Mouse (Mus musculus) embryo, embryonic 10 days (tissue): ENCODE results near the gene Msgn1.

ENCODE experiments used
- DNase-seq: peaks from one replicate; pipeline ENCODE4 v3.0.0-alpha.2; 2015; ENCODE audit warnings: low spot score

Gene Msgn1

DNA sequence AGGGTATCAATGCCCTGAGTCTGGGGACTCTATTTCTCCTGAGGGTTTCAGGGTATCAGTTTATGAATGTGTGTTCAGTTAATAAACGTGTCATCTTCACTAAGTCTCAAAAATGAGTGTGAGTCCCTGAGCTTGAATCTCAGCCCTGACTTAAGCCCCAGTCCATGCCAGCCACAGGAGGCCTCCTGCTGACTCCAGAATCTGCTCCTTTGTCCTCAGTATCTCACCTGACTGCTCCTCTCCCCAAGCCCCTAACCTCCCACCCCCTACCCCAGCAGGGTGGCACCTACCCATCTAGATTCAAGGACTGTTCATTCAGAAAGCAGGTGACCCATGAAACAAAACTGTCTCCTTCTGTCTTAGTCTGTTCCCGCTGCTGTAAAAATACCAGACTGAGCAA, 10.2 kb downstream of the Msgn1 start:
- no peak for DNase-seq

DNA sequence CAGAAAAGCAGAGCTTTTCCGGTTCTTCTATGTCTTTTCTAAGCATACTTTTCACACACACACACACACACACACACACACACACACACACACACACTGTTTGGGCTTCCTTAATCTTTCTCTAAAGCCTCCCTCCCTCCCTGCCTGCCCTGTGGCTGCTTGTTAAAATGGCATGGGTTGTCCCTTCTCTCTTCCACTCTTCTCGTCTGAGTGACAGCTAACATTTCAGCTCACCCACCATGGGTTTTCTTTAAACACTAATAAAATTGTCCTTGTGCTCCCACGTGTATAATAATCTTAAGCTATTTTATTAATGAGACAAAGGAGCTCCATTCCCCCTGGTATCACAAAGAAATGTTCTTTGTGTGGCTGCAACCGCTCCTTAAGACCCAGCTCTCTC, 10.7 kb downstream of the Msgn1 start:
- no peak for DNase-seq

- DNase-seq = no peak
Observed at GRCm38 (mm10) chr12:11196830-11197229, 11.9 kb downstream of the Msgn1 start.

DNA sequence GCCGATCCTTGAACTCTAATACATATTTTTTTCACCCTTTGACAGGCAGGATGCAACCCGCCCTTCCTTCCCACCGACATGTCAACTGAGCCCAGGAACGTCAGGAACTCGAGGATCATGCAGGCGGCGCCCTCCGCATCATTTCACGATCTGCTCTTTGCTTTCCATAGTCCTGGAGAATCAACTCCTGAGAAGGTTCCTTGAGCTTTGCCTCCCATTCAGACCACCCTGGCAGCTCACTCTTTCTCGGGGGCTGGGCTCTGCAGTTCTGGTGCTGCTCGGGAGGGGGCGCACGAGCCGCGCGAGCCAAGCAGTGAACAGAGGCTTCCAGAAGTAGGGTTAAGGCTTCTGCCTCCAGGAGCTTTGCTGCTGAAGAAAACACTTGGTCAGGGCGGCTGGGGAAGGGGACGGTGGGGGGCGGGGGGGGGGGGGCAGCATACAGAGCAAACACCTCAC, 12.6 kb downstream of the Msgn1 start:
- DNase-seq = peak; percentile 75

DNA sequence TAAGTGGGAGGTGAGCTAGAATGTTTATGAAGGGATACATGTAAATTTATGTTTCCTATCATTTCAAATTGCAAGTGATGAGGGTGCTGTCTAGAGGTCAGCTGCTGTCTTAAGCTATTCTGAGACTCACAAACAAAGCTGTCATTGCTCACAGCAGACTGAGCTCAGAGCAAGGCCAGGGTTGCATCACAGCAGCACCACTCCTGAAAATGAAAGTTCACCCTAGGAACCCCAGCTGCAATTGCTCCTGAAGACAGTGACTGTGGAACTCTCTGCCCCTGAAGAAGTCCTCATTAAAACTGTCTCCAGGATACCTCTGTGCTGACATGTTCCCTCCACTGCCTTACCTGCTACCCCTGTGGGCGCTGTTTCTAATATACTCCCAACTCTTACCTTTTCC, 13.7 kb downstream of the Msgn1 start:
- DNase-seq = no peak

DNA sequence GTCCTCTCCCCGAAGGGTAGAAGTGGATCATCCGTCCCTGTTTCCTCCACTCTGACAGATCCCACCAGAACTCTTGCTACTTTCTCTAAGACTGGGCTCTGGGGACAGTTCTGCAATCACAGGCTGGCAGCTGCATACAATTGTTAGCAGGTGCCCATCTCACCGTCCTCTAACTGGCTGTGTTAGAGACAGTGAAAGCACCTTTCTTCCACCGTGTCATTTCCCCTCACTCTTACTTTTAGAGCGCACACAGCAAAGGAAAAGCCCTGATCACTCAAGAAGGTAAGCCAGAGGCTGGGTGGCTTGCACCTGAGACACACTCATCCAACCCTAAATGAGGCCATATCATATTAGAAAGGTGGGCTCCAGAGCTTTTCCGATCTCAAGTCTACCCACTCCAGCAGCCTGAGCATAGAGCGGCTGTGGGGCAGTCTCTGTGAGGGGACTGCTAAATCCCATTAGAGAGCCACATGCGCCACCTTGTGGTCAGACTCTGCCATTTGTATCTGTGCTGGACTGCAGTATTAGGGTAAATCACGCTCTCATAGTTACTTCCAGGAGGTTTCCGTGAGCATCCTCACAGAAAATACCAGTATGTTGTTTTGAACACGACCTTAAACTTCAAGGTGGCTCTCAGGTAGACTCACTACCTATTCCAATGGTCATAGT, 30.2 kb downstream of the Msgn1 start:
- peak; percentile 95 for DNase-seq

DNA sequence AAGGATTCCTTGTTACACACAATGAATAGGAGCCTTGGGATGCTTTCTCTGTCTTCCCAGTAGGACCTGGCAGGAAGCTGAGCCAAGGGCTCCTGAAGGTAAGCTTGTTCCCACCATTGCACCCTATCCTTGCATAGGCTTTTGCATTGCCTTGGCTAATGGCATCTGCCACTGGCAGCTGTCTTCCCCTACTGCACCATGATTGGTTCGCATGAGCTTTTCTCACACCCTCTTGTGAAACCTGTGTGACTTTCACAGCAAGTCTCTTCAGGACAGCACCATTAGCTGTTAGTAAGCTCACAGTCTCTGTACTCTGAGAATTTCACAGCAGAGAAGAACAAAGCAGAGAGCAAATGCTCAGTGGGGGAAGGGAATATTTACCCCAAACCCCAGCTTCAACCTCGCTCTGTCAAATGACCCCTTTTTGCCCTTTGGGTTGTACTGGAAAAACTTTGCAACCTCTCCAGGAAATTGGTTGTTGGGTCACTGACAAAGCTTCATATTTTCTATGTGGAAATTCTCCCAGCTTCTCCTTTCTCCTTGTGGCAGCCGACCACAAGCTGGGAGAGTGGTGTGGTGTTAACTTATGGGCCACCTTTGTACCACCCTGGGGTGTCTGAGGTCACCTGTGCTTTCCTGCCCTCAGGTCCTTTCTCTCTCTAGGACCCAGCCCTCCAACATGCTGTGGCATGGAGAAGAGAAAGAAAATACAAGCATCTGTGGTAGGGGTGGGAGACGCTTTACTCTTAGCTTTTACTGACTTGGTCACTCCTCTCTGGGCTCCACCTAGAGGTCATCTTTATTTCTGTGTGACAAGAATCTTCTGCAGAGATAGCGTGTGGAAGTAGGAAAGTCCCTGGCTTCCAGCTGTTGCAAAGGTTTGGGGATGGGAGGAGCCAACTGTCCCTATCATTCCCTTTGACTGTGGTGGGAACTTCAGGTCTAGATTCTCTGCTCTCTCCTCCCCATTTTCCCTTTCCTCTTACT, 31.1 kb downstream of the Msgn1 start:
- no peak for DNase-seq

GRCm38 (mm10) chr12:11158670-11159069, 50.1 kb downstream of the Msgn1 start:
- no peak for DNase-seq
